Mouse (Mus musculus): Measurements from ENCODE around the gene Reck.

- TF ChIP-seq CTCF (conservative IDR thresholded peaks at IDR 0.05; ENCODE audit: insufficient read depth, insufficient read length, low read depth, low read length) (no peak), POLR2A (IDR thresholded peaks at IDR 0.05; ENCODE audit: low read depth, low read length) (no peak)
Measured at GRCm38 (mm10) chr4:43879566-43879965, 4.2 kb downstream of the Reck start.
